Mouse (Mus musculus): ENCODE measurements around the gene 4931422A03Rik.
A peak's percentile ranks its signal among the peaks of the same experiment; 100 is the strongest.

4931422A03Rik gene

DNA sequence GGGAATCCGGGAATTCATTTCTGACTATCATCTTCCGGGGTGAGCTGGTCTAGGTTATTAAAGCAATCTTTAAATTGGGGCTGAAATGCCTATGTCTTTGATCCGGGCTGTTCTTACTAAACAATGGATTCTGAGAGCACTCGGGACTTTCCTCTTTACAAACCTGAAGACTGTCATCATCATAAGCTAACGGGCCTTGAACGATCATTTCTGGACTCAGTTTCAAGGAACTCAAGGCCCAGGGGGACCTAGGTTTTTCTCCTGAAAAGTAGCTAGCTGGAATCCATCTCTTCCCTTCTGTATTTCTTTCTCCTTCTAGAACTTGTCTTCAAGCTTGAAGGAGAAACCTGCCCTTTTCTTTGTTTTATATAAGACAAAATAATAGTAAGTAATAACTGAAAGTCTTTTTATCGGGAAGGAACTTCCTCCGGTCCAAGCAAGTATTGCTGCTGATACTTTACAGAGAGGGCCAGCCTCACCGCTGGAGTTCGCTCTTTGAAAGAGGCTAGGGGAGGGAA lies 59.2 kb downstream of the 4931422A03Rik start:
- no peak for DNase-seq

DNA sequence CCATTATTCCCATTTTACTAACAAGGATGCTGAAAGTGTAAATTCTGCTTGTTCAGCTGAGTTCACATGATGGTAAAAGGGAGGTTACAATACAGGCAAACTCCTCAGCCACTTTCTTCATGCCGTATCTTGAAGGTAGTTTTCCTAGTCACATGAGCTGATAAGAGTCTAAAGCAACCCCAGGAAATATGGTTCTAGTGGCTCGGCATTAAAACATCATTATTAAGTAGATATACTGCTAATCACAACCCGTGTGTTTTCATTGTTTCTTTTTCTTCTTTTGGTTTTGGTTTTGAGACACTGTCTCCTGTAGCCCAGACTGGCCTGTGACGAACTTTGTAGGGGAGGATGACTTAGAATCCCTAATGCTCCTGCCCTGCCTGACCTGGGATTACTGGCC lies 60.0 kb downstream of the 4931422A03Rik start:
- DNase-seq: no peak

DNA sequence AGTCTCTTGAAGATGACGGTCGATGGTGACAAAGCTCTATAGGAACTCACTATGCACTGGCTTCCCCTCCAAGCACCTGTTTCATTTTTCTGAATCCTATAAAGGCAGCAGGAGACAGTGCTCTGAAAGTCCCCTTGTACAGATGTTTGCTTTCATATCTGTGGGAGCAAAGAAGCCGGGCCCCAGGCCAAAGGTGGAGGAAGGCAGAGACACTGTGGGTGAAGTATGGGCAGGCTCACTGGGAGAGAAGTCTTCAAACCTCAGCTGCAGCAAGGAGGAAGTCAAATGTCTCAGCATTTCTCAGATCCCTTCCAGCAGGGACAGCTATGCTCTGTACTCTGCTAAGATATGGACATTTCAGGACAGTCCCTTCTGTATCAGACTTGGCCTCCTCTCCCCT lies 62.8 kb downstream of the 4931422A03Rik start:
- DNase-seq: no peak

DNA sequence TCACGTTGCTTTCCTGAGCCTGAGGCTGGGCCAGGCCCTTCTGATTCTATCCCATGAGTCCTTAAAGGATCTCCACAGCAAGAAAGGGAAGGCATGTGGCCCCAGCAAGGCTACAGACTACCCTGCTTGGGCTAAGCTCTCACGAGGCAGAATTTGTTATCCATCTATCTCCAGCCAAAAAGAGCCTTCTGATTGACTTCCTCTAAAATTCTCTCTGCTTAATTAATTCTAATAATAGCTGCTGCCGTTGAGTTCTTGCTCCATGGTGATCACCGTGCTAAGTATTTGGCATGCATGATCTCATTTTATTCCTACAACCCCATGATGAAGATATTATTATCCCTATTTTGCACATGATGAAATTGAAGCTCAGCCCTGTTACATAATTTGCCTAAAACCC lies 65.8 kb downstream of the 4931422A03Rik start:
- DNase-seq: no peak

DNA sequence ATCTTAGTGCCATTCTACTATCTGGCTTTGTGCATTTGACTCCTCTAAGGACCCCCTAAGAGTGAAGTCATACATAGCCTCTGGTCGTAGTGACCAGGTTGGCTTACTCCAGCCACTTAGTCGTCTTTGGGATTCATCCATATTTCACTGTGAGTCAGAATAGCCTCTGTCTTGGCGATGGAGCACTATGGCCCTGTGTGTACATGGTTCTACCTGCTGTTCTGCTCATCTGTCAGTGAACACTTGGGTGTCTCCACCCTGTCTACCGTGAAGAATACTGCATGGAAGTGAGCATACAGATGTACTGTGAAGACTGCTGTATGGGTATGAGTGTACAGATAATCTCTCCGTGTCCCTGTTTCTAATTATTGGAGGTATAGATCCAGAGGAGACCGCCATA lies 68.6 kb downstream of the 4931422A03Rik start:
- DNase-seq: no peak

DNA sequence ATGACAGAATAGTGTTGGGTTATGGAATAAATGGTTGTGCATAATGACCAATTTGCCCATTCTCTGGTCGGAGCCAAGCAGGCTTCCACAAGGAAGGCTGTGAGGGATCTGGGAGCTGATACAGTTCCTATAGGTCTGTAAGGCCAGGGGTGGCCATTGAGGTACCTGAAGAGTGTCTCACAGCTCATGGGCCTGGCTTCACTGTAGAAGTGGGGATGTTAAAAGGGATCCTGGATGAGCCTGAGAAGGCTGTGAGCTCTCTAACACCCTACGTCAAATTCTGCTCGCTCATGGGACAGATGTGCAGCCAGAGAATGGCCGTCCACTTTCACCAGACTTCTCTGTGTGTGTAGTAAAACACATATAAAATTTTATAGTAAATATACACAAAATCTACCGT lies 69.1 kb downstream of the 4931422A03Rik start:
- DNase-seq: no peak

DNA sequence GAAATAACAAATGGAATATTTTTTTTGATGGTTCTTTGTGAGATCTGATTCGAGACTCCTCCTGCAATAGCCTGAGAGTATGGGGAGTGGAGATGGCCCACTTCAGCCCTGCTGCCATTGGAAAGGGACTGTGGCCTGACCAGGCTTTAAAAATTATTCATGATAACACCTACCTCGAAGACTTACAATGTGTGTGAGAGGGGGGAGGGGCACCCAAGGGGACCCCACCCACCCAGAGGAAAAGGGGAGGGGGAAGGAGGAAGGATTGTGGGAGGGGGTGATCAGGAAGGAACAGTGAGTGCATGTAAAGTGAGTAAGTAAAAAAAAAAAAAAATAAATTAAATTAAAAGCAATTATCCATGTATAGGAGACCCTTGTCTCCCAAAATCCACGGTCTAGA lies 69.5 kb downstream of the 4931422A03Rik start:
- DNase-seq: no peak

DNA sequence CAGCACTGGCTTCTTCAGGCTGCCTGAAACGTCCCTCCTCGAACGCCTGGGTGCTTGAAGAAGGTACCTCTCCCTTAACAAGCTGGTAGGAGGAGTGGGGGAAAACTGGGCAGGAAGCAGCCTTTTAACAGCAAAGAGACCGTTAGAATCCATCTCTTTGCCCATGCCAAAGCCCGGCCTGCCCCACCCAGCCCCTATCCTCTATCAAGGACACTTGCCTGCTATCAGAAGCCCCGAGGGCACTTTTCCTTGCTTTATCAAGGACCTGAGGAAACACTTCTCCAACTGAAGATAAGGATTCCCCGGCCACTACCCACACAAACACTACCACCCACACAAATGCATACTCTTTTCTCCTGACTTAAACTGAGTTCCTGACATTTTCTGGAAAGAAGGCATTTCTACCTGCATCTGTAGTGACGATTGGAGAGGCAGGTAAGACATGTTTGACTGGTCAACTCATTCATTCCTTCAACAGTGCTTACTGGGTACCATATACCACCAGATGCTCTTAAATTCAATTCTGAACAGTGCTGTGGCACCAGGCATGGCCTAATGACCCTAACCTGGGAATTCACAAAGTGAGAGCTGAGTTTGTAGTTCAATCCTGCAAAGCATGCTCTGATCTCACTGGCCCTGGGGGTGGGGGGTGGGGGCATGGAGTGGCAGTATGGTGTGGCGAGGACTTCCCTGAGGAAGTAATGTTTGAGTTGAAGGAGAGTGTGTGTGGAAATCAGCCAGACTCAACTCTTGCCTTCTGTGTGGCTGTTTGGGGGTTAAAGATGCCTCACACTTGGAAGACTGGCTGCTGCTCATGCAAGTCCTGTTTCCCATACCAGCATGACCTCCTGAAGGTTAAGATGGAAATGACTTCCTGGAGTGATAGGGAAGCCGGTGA lies 70.3 kb downstream of the 4931422A03Rik start, which contains the start of gene Lmo2:
Gene Lmo2 (plus strand): TSS at position 338 of the 898 bp plus-strand sequence.
- no peak for DNase-seq

DNA sequence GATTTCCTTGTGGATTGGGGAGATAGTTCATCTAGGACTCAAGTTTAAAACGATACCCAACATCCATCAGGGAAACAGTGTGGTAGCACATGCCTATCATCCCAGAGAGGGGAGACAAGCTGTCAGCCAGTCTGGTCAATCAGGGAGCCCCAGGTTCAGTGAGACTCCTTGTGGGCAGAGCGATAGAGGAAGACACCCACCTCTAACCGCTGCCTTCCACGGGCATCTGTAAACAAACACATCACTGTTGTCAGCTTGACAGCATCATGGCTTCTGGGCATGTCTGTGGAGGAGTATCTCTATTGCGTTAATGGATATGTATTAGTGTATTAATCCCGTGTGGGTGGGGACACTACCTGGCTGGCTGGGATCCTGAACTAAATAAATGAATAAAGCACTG lies 71.3 kb downstream of the 4931422A03Rik start:
- DNase-seq: no peak

DNA sequence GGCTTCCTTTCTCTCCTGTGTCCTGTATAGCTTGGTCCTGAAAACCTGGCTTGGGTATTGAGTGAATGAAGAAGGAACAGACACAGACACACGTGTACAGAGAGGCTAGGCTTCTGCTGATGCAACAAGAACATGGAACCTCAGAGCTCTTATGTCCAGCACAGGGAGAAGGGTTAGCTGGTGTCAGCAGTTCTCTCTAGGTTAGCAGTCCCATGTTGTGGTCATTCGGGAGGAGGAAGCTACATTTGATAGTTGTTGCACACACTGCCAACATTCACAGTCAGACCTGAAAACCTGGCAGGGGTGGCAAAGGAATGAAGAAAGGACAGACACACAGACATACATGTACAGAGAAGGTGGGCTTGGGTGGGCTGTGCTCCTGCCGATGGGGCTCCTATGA lies 72.4 kb downstream of the 4931422A03Rik start:
- DNase-seq: no peak

DNA sequence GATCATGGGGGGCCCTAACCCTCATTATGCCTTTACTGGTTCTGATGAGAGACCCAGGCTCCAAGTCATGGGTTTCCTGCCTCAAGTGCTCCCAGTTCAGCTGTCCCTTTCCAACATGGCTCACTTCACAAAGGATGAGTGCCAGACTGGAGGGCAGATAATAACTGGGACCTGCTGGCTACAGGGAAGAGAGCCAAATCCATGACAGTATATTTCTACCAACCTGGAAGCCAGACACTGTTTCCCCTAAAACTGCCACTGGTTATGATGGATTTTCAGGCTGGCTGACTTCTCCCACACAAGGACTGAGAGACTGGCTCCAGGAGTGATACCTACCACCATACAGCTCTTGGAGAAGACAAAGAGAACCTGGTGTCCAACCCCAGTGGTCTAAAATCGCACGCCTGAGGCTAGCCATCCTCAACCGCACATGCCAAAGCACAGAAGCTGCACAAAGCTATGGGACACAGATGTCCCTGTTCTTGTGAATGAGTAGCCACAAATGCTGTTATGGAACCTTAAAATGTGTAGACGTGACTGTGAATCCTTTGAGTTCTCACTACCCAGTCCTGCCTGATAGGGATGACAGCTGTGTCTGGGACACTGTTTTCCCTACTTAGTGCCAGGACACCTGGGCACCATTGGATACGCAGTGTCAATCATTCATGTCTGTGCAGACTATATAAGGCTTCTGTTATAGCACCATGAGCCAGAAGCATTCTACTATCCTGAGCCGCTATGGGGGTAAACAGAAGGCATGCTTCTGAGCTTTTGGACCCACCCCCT lies 74.9 kb downstream of the 4931422A03Rik start:
- DNase-seq: no peak

DNA sequence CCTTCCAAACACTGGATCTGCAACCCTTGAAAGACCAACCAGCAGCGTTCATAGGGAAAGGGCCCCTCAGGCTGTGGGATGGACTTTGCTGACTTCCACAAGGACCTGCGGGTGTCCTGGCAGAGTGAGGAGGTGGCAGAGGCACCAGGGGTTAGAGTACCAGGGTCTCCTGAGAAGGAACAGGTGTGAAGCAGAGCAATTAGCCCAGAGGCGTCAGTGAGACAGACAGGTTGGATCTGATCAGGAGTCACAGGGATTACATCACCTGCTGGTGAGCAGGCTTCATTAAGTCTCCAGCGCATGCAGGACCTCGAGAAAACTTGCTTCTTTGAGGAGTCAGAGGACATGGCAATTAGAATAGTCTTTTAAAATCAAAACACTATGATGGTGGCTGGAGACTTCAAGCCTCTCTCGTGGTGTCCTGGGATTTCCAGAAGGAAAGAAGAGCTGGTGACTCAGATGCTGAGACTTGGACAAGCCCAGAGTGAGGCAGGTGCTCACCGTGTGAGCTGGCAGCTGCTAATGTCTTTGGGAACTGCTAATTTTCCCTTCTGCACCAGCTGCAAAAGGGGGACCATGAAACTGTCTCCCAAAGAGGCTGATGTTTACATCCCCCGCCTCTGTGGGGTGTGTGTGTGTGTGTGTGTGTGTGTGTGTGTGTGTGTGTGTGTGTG lies 80.0 kb downstream of the 4931422A03Rik start:
- no peak for DNase-seq

DNA sequence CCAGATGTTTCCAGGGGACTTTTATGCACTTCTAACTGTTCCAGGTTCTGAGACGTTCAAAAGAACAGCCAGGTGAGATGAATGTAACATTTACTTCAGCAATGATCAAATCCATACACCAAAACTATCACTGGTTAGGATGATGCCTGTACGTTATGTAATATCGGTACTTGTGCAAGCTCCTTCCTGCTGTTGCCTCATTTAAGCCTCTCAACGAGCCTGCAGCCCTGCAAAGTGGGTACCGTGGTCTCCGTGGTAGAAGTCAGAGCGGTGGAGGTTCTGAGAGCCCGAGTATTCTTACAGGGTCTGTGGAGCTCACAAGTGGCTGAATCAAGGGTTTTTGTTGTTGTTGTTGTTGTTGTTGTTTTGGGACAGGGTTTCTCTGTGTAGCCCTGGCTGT lies 81.3 kb downstream of the 4931422A03Rik start:
- no peak for DNase-seq

DNA sequence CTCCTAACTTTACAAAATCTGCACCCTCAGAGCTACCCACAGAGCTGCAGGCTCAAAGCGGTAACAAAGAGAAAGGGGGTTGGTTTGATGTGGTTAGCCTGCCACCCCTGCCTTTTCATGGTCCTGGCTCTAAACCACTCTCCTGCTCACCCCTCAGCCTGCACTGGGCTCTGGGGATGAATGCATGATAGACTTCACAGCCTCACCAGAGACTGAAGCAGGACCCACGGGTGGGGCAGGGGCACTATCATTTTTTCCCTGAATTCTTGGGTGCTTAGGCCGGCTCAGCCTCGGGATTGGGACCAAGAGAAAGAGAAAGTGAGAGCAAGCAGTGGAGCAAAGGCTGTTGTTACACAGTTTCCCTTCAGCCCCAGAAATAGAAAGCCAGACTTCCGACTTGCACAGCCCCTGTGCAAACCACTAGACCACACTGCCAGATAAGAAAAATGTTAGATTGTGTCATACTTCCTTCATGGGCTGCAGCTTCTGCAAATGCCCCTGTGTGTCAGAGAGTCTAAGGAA lies 82.5 kb downstream of the 4931422A03Rik start:
- DNase-seq: peak; percentile 60 to 63

DNA sequence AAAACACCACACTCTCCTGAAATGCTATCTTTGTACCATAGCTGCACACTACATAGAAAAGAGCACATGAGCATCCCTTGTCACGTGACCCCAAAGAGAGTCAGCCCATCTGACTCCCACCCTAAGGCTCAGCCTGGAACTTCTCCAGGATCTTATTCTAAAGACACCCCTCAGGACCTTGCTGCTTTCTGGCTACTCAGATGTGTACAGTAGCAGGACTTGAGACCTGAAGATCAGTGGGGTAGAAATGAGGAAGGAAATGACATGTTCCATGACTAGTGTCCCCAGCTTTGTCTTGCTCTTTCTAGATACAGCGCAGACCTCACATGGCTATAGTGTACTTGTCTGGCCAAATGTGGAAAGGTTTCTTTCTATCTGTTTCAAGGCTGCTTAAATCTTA lies 83.3 kb downstream of the 4931422A03Rik start:
- peak; percentile 58 to 62 for DNase-seq

DNA sequence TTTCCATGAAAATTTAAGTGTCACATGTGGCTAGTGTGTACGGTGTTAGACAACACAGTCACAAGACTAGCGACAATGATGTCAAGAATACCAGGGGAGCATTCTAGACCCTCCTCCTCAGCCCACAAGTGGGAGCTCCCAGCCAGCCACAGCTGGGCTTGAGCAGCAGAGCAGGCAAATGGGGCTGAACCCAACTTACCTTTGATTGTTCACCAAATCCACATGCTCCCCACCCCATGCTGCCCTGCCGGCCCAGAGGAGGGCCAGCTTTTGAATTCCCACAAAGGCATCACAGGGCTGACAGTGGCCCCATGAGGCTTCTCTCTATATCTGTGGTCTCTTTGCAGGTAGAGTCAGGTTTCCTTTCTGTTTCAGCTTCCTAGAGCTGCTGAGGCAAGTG lies 87.1 kb downstream of the 4931422A03Rik start:
- peak; percentile 62 to 64 for DNase-seq

DNA sequence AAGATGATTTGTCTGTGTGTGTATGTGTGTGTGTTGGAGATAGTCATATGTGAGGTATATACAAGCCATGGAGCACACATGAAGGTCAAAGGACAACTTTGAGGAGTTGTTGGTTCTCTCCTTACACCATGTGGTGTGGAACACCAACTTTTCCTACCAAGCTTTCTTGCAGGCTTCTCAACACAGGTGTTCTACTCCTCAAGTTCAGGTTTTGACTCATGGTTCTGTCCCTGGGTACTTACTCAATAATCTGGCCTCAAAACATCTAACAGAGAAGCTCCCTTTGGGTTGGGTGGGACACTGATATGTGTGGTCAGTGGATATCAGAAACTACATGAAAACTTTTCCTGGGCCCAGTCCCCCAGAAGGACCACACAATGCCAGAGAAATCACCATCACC lies 89.2 kb downstream of the 4931422A03Rik start:
- DNase-seq: no peak

DNA sequence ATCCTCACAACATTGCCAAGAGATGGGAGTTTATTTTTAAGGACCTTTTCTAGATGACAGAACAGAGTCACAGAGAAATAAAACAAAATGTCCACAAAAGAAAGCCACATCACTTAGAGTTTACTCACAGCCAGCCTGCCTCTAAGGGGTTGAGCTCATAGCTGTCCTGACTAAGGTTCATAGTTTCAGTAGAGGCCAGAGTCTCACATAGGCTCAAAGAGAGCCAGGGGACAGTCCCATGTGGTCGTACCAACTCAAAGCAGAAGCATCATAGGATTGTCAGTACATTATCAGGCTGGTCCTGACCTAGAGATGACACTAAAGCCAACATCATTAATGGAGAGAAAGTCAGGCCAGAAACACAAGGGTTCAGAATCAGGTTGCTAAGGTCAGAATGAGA lies 89.6 kb downstream of the 4931422A03Rik start:
- no peak for DNase-seq

DNA sequence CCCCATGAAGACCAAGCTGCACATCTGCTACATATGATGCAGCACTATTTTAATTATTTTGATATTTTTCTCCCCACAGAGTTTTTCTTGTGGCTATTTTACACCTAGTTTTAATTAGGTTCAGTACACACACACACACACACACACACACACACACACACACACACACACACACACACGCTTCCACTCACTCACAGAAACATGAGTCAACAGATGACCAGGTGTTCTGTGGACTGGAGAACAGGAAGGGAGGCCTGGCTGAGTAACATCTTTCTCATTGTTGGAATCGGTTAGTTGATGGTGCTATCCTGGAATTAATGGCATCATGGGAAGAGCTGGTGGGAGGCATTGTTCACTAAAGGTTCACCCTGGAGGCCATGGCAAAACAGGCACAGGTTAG lies 90.5 kb downstream of the 4931422A03Rik start:
- DNase-seq: no peak

DNA sequence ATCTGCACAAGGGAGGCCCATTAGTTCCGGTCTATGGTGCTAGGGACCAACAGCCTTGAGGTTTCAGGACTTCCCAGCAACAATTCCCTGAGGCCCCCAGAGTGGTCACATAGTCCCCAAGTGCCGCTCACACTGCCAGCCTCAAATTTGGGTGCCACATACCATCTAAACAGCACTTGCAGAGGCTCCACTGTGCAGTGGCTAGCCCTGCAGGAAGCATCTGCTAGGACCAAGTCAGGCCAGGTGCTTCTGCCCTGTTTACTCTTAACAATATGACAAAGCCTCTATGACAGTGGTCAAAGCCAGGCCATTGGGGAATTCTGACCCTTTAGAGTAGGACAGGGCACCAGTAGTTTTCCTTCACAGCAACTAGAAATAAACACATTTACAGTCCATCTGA lies 91.5 kb downstream of the 4931422A03Rik start:
- no peak for DNase-seq

DNA sequence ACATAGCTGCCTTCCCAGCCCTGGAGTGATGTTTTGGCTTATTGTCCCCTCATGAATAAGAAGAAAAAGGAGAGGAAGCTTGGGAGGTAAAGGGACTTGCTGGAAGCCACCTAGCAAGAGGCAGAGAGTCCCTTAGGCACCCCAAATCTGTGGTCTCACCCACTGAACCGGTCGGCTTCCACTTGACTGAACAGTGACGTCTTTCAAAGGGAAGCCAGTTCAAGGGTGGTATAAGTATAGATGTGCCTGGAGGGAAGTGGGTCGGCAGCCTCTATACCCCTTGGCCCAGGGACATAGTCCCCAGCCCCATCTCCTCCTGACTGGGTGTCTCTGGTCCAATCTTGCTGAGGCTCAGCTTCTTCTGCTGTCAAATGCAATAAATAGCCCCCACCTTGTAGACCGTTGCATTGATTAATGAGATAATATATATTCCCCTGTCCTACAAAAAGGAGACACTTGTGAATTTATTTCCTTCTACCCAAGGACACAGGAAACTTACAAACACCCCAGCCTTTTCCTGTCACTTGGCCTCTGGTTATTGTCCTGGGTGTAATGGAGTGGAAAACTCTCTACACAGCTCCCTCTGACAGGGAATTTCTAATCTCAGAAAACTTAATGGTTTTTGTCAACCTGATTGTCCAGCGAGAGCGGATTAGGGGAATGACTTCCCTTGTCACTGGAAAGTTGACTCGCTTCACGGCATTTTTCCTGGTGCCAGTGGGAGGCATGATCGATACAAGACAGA lies 92.3 kb downstream of the 4931422A03Rik start:
- DNase-seq: peak; percentile 57 to 65

DNA sequence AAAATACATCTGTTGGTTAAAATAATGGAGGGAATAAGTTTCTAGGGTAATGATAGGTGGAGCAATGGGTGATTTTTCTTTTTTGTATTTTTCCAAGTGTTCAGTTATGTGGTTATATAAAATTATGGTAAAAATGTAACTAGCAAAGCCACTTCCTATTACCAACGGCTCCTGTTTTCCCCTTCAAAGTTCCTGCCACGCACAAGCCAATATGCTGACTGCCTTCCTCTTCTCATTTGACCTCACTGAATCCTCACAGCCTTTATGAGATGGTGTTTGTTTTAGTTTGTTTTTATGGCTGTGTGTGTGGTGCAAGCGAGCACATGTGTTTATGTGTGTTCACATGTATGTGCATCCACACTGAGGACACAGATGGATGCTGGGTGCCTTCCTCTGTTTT lies 93.5 kb downstream of the 4931422A03Rik start:
- DNase-seq: no peak

Data from B cell, adult 2 months (primary cell).